Mouse (Mus musculus): ENCODE data around the gene Flnc.

- TF ChIP-seq GATA1 (IDR thresholded peaks at IDR 0.05; ENCODE audit: borderline replicate concordance, low read length) = no peak
- TF ChIP-seq FLI1 (IDR thresholded peaks at IDR 0.05; ENCODE audit: low read length) = no peak
Measured at GRCm38 (mm10) chr6:29445354-29445753, 12.3 kb downstream of the Flnc start.

Measured in megakaryocyte, embryonic 14.5 days (primary cell).